Mouse (Mus musculus): ENCODE measurements at regions not wholly inside any gene's neighbourhood (a gene's known extent, or its start where the extent isn't known, plus 50 kb on each side); places are given as distances from the start of the nearest gene placed in this dataset.

- Histone ChIP-seq H3K9me3 (ENCODE audit: control insufficient read depth, low read length) (no peaks in the 10 kb centered on the region), H3K27me3 (replicated peaks; ENCODE audit: control insufficient read depth, insufficient read depth, low read length) (no peaks in the 10 kb centered on the region), H3K9ac (ENCODE audit: low read depth, low read length) (no peak overlapping the region), H3K4me1 (ENCODE audit: control insufficient read depth, insufficient read depth, low read length) (no peaks in the 10 kb centered on the region), H3K4me3 (ENCODE audit: low read length) (no peak overlapping the region), H3K4me2 (ENCODE audit: low read depth, low read length) (no peak overlapping the region), H3K27ac (ENCODE audit: low read length) (no peak overlapping the region), H3K36me3 (ENCODE audit: control insufficient read depth, insufficient read depth, low read length) (no peaks in the 10 kb centered on the region)
- no peak for ATAC-seq
- 72% methylated on average over 1 of the region's 1 CpGs for WGBS
Measured at GRCm38 (mm10) chr14:99783646-99784045, 485.2 kb downstream of the Klf5 start.

GRCm38 (mm10) chr14:99785106-99785505, 486.6 kb downstream of the Klf5 start:
- Histone ChIP-seq H3K27me3 (replicated peaks; ENCODE audit: control insufficient read depth, insufficient read depth, low read length) (no peaks in the 10 kb centered on the region), H3K4me1 (ENCODE audit: control insufficient read depth, insufficient read depth, low read length) (no peaks in the 10 kb centered on the region), H3K4me2 (ENCODE audit: low read depth, low read length) (no peak overlapping the region), H3K36me3 (ENCODE audit: control insufficient read depth, insufficient read depth, low read length) (no peaks in the 10 kb centered on the region), H3K4me3 (ENCODE audit: low read length) (no peak overlapping the region), H3K9me3 (ENCODE audit: control insufficient read depth, low read length) (no peaks in the 10 kb centered on the region), H3K9ac (ENCODE audit: low read depth, low read length) (no peak overlapping the region), H3K27ac (ENCODE audit: low read length) (no peak overlapping the region)
- peak; percentile 86 for ATAC-seq
- 75% methylated on average over 5 of the region's 5 CpGs for WGBS

GRCm38 (mm10) chr14:99786367-99786766, 487.9 kb downstream of the Klf5 start:
- no peak overlapping the region for H3K4me3 ChIP-seq (ENCODE audit: low read length)
- no peaks in the 10 kb centered on the region for H3K36me3 ChIP-seq (ENCODE audit: control insufficient read depth, insufficient read depth, low read length)
- ATAC-seq, result peak; percentile 18; the same call in 1 of the 2 replicates
- no peaks in the 10 kb centered on the region for H3K4me1 ChIP-seq (ENCODE audit: control insufficient read depth, insufficient read depth, low read length)
- no peak overlapping the region for H3K4me2 ChIP-seq (ENCODE audit: low read depth, low read length)
- no peak overlapping the region for H3K27ac ChIP-seq (ENCODE audit: low read length)
- no peaks in the 10 kb centered on the region for H3K9me3 ChIP-seq (ENCODE audit: control insufficient read depth, low read length)
- H3K9ac ChIP-seq (ENCODE audit: low read depth, low read length), result no peak overlapping the region
- H3K27me3 ChIP-seq (replicated peaks; ENCODE audit: control insufficient read depth, insufficient read depth, low read length), result no peaks in the 10 kb centered on the region
- WGBS, result 86% methylated on average over 1 of the region's 1 CpGs

GRCm38 (mm10) chr14:99788185-99788584, 489.7 kb downstream of the Klf5 start:
- no peak overlapping the region for H3K4me3 ChIP-seq (ENCODE audit: low read length)
- no peak for ATAC-seq
- no peak overlapping the region for H3K9ac ChIP-seq (ENCODE audit: low read depth, low read length)
- WGBS, result 83% methylated on average over 3 of the region's 3 CpGs
- no peaks in the 10 kb centered on the region for H3K4me1 ChIP-seq (ENCODE audit: control insufficient read depth, insufficient read depth, low read length)
- H3K27ac ChIP-seq (ENCODE audit: low read length), result no peak overlapping the region
- H3K9me3 ChIP-seq (ENCODE audit: control insufficient read depth, low read length), result no peaks in the 10 kb centered on the region
- H3K36me3 ChIP-seq (ENCODE audit: control insufficient read depth, insufficient read depth, low read length), result no peaks in the 10 kb centered on the region
- H3K27me3 ChIP-seq (replicated peaks; ENCODE audit: control insufficient read depth, insufficient read depth, low read length), result no peaks in the 10 kb centered on the region
- no peak overlapping the region for H3K4me2 ChIP-seq (ENCODE audit: low read depth, low read length)

GRCm38 (mm10) chr14:99796293-99796692, 488.2 kb downstream of the Klf12 start:
- Histone ChIP-seq H3K27me3 (replicated peaks; ENCODE audit: control insufficient read depth, insufficient read depth, low read length) (no peaks in the 10 kb centered on the region), H3K4me1 (ENCODE audit: control insufficient read depth, insufficient read depth, low read length) (no peaks in the 10 kb centered on the region), H3K9me3 (ENCODE audit: control insufficient read depth, low read length) (no peaks in the 10 kb centered on the region), H3K4me2 (ENCODE audit: low read depth, low read length) (no peak overlapping the region), H3K4me3 (ENCODE audit: low read length) (no peak overlapping the region), H3K27ac (ENCODE audit: low read length) (no peak overlapping the region), H3K9ac (ENCODE audit: low read depth, low read length) (no peak overlapping the region), H3K36me3 (ENCODE audit: control insufficient read depth, insufficient read depth, low read length) (no peaks in the 10 kb centered on the region)
- WGBS, result 80% methylated on average over 4 of the region's 4 CpGs
- ATAC-seq, result no peak

GRCm38 (mm10) chr14:99806052-99806451, 478.4 kb downstream of the Klf12 start:
- H3K27ac ChIP-seq (ENCODE audit: low read length), result no peak overlapping the region

GRCm38 (mm10) chr14:99806599-99806998, 477.9 kb downstream of the Klf12 start:
- H3K27ac ChIP-seq (ENCODE audit: low read length), result no peak overlapping the region
- no peaks in the 10 kb centered on the region for H3K4me1 ChIP-seq (ENCODE audit: control insufficient read depth, insufficient read depth, low read length)
- WGBS, result 66% methylated on average over 5 of the region's 5 CpGs

More at GRCm38 (mm10) chr14:99806052-99806451, 478.4 kb downstream of the Klf12 start:
- 51% methylated on average over 1 of the region's 1 CpGs for WGBS
- ATAC-seq, result no peak
- H3K9me3 ChIP-seq (ENCODE audit: control insufficient read depth, low read length), result no peaks in the 10 kb centered on the region
- H3K4me3 ChIP-seq (ENCODE audit: low read length), result no peak overlapping the region
- H3K27me3 ChIP-seq (replicated peaks; ENCODE audit: control insufficient read depth, insufficient read depth, low read length), result no peaks in the 10 kb centered on the region
- no peak overlapping the region for H3K9ac ChIP-seq (ENCODE audit: low read depth, low read length)
- H3K4me1 ChIP-seq (ENCODE audit: control insufficient read depth, insufficient read depth, low read length), result no peaks in the 10 kb centered on the region
- H3K36me3 ChIP-seq (ENCODE audit: control insufficient read depth, insufficient read depth, low read length), result no peaks in the 10 kb centered on the region
- no peak overlapping the region for H3K4me2 ChIP-seq (ENCODE audit: low read depth, low read length)

GRCm38 (mm10) chr14:99812741-99813485, 471.6 kb downstream of the Klf12 start:
- peak overlapping the region; percentile 6; the same call in 1 of the 2 replicates for H3K4me2 ChIP-seq (ENCODE audit: low read depth, low read length)
- no peaks in the 10 kb centered on the region for H3K36me3 ChIP-seq (ENCODE audit: control insufficient read depth, insufficient read depth, low read length)
- H3K9ac ChIP-seq (ENCODE audit: low read depth, low read length), result no peak overlapping the region
- H3K4me3 ChIP-seq (ENCODE audit: low read length), result no peak overlapping the region
- no peaks in the 10 kb centered on the region for H3K9me3 ChIP-seq (ENCODE audit: control insufficient read depth, low read length)
- WGBS, result 58% methylated on average over 6 of the region's 6 CpGs
- H3K27me3 ChIP-seq (replicated peaks; ENCODE audit: control insufficient read depth, insufficient read depth, low read length), result no peaks in the 10 kb centered on the region
- peak; percentile 88 for ATAC-seq
- H3K27ac ChIP-seq (ENCODE audit: low read length), result no peak overlapping the region
- H3K4me1 ChIP-seq (ENCODE audit: control insufficient read depth, insufficient read depth, low read length), result no peaks in the 10 kb centered on the region

More at GRCm38 (mm10) chr14:99806599-99806998, 477.9 kb downstream of the Klf12 start:
- no peak overlapping the region for H3K9ac ChIP-seq (ENCODE audit: low read depth, low read length)
- ATAC-seq, result no peak
- H3K9me3 ChIP-seq (ENCODE audit: control insufficient read depth, low read length), result no peaks in the 10 kb centered on the region
- no peaks in the 10 kb centered on the region for H3K36me3 ChIP-seq (ENCODE audit: control insufficient read depth, insufficient read depth, low read length)
- no peak overlapping the region for H3K4me2 ChIP-seq (ENCODE audit: low read depth, low read length)
- H3K4me3 ChIP-seq (ENCODE audit: low read length), result no peak overlapping the region
- H3K27me3 ChIP-seq (replicated peaks; ENCODE audit: control insufficient read depth, insufficient read depth, low read length), result no peaks in the 10 kb centered on the region
